Mouse (Mus musculus): ENCODE results near the gene Cyb5d2.

GRCm38 (mm10) chr11:72770816-72771215 lies 25.1 kb downstream of the Cyb5d2 start:
- TF ChIP-seq POLR2A (IDR thresholded peaks at IDR 0.05; ENCODE audit: insufficient read depth, low read depth, low read length) (no peak), CTCF (IDR thresholded peaks at IDR 0.05; ENCODE audit: insufficient read depth, low read depth, low read length) (no peak)
